Mouse (Mus musculus) thymus, postnatal 10 days (tissue): Measurements from ENCODE around the gene Hmgcll1.

Source experiments
- DNase-seq, 2 experiments: peaks; one replicate each; pipeline ENCODE4 v3.0.0; 2021; ENCODE audit warnings: low spot score in 2 of 2

Hmgcll1 gene

DNA sequence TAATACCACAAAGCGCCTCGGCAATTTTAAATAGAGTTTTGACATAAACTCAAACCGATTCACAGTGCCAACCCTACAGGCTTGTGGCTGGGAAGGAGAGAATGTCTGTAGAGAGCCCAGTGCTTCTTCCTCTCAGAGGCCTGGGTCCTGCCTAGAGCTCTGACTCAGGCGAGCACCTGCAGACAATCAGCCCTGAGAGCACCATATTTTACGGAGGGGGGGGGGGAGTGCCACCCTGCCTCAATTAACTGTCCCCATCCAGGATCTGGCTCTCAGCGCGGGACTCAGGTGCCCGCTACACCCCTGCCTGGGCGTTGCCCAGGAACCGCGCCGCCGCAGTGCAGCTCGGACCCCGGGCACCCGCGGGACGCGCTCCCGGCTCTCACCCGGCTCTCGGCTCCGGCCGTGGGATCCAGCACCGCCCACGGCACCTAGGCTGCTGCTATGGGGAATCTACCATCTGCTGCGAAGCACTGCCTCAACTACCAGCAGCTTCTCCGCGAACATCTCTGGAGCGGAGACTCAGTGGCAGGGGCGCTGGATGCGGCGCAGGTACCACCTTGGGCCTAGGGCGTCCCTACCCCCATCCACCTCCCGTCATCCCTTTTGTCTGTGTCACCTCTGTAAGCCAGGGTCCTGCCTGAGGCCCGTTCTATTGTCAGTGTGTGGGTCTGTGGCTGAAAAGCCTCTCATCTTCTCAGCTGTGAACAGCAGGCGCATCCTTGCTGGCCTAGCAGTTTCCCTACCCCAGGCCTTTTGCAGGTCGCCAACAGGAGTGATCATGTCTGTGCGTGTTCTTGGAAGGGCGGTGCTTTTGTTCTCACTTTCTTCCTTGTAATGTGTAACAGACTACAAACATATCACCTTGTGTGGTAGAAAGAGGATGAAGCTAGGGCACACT, at the start of gene Hmgcll1:
TSS of gene Hmgcll1 (plus strand) at position 225 of the 901 bp plus-strand sequence.
- DNase-seq: peak in 1 of 2 experiments; percentile 3

DNA sequence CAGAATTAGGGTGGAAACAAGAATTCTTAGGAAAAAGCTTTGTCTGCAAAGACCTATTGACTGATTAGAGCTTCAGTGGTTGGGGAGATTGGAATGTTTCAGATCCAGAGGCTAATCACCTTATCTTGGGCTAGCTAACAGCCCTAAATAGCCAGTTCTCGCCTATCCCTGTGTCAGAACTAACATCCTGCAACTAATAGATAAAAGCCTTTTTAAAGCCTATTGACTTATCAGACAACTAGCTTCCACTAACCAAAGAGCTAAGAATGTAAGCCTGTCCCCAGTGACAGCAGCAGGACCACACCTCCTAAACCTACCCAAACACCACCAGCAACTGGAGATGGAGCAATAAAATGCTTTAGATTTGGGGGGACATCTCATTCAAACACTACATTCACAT, 34.6 kb upstream of the Hmgcll1 start:
- no peak for DNase-seq

DNA sequence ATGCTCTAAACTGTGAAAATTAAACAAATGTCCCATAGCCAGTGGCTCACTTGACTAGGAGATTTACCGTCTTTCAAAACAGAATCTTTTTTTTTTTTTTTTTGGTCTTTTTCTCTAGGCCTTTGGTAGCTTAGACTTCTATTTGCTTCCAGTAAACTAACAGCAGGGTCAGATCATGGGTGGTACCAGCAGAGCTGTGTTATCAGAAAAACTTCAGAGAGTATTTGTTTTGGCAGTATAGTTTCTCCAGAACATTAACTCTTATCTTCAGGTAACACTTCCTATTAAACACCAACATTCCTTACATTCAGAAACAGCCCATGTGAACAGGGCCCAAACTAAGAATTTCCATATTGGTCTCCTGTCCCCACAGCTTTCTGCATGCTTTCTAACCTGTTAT, 33.5 kb upstream of the Hmgcll1 start:
- no peak for DNase-seq

DNA sequence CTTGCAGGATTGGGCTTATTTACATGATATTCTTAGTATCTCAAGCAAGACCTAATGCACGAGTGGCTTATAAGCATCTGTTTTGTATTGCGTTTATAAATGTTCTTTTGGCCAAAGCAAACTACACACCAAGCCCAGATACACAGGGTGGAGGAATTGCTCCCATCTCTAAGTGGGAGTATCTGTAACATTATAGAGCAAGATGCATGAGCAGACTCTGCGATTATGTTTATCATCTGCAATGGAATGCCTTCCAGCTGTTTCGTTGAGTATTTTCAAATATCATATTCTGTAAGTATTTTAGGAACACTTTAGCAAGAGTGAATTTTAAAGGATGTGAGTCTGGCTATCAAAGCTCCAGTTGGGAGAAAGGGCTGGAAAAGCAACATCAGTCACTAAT, 25.2 kb upstream of the Hmgcll1 start:
- DNase-seq: no peak

DNA sequence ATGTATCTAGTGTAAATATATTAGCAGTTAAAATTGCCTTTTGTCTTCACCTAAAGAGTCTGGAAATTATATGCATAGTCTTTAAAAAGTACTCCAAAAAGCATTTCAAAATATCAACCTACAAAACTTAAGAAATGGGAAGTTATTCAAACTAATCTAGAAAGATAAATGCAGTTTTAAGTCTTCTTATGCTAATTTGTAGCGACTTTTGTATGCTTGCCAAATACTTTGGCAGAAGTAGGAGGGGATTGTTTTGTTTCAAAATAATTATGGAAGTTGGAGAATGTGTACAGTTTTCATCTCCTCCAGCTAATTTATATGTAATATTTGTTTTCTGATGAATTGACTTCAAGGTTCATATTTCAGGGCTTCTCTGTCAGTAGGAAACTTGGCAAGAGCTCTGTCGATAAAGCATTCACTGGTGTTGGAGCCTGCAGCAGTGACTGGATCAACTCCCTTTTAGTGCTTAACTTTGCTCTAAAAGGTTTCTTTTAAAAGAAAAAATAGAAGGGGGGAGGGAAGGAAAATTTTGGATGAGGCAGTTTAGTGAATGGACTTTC, 15.8 kb upstream of the Hmgcll1 start:
- no peak for DNase-seq

DNA sequence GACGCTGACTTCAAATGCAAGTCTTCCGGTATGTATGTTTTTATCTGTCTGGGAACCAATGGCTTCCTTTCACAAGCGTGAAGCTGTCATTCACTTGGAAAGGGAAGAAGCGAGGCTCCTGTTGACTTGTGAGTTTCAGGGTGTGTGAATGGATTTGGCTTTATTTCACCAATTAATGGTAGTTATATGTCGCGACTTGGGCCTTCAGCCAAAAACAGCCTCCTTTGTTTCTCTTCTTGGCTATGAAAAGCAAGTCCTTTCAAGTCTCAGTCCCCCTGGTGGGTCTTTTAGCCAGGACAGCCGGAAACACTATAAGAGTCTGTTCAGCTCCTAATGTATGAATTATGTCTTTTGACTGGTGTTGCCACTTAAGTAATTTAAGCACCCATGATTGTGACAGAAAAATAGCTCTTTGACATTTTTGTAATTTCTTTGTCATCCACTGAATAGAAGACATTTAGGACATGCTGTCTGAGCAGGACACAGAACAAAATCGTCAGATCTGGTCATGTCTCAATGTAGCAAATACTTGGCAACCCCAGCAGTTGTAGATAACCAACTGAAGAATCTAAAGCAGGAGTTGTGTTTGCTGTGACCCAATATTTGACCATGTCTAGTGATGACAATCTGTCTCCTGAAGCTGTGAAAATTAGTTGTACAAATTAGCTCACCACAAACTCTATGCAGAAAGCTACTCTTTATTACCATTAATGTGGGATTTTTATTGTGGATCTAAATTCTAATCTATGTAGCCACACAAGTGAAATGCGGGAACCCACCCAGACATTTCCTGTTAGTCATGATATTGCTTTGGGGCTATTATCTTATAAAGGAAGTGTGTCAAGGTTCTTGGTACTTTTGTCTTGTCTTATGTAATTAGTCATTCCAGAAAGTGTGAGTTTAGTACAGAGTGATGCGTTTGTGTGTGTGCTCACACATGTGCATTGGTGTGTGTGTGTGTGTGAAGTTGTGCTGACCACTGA, 13.5 kb upstream of the Hmgcll1 start:
- no peak for DNase-seq

DNA sequence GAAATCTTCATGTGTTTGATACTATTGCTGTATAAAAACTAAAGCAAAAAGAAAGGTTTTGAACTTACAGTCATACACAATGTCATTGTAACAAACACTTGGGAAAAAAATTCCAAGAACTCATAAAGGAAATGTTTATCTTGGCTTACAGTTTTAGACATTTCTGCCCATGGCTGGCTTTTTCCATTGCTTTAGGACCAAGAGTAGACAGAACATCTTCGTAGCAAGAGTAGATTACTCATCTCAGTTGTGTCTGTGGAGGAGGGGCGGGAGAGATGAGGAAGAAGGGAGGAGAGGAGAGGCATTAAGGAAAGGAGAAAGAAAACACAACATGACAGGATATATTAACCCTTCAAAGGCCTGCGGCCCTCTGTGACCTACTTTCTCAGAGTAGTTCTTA, 11.6 kb upstream of the Hmgcll1 start:
- no peak for DNase-seq

DNA sequence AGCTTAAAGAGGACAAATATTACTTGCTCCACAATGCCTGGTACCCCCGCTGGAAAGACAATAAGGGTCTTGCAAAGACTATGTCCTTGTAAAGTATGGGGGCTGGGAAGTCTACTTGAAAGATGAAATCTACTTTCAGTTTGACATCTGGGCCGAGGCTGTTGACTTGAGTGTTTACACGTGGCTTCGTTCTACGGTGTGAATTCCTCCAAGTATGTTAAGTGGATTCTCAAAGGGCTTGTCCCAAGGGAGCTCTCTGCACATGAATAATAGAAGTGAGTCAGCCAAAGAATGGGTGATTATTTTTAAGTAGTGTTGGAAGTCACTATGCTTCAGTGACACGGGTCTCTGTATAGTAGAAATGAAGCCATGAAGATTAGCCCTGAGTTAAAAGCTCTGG, 11.0 kb upstream of the Hmgcll1 start:
- no peak for DNase-seq

DNA sequence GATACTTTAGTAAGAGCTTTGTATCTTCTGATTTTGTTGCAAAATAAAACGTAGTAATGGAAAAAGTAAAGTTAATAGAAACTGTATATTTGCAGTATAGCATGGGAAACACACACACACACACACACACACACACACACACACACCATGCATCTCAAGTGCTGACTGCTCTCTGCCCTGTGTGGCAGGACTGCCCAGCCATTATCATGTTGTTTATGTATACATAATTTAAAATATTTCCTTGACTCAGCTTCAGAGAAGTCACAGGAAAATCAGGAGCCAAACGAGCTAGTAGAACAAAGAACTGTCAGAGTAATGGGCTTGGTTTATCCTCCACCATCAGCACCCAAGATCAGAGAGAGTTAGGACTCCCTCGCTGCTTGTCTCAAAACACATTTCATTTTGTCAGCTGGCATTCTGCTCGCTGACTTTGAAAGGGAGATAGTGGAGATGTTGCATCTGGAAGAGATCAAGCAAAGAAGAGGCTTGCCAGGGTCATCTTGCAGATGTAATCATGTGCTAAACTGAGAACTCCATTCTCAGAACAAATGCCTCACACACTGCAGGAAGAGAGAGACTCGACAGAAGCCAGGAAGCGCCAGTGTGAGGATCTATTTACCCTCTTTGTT, 7.2 kb upstream of the Hmgcll1 start:
- DNase-seq: no peak

DNA sequence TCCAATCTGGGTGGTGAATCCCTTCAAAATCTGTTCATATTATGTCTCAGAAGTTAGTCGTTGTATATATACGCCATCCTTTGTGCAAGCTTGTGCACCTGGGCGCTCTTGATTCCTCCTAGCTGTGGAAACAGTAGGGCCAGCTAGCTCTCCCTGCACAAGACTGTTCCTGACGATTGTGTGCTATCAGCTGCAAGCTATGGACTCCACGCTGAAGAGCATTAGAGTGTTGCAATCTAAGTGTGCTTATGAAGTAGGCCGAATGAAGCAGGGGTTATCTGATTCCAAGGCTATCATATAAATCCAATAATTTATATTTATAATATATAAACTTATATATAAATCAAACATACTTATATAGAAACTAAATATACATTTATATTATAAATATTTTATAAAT, 866 bp upstream of the Hmgcll1 start:
- DNase-seq: no peak

DNA sequence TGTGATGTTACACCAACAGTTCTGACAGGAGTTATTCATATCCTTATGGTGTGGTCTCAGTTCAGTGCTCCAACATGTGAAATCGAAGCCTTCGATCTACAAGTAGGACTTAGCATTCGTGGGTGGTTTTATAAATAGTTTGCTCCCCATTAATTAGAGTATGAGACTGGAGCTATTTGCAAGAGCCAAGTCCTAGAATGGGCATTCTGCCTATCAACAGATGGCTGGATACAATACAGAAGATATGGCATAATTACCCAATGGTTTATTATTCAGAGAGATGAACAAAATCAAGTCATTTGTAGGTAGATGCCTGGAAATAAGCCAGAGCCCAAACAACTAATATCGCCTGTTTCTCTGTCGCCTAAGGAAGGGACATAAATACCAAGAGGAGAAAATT, 1.3 kb downstream of the Hmgcll1 start:
- DNase-seq: no peak

DNA sequence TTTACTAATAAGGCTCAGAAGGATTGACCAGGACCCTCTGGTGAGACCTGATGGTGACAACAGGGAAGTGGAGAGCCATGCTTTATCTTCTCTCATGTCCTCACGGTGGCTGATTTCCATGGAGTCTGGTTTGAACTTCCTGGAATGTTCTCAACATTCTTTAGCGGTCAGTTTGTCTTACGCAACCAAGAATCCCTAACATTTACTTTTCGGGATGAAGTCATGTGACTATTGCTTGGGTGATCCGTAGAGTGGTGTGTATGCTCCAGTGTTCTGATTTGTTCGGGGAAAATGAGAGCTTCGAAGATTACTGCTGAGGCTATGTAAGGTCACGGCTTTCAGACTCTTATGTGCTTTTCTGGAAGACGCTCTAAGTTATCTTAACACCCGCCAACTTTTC, 1.9 kb downstream of the Hmgcll1 start:
- no peak for DNase-seq

DNA sequence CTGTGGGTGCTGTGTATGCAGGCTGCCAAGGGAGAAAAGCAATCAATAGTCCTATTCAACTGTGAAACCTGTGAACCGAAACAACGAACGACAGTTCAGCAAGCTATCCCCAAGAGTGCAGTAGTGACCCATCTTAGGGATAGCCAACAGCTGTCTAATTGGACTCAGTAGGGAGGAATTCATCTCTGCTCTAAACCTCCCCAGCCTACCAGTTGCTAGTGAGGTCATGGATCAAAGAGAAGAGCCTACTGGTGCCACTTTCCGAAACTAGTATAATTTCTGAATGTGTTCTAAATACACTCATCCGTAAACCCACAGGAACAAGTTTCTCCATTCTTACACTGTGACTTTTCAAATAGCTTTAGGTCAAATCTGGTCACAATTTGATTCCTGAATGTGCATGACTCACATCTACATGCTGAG, 8.9 kb downstream of the Hmgcll1 start:
- no peak for DNase-seq

DNA sequence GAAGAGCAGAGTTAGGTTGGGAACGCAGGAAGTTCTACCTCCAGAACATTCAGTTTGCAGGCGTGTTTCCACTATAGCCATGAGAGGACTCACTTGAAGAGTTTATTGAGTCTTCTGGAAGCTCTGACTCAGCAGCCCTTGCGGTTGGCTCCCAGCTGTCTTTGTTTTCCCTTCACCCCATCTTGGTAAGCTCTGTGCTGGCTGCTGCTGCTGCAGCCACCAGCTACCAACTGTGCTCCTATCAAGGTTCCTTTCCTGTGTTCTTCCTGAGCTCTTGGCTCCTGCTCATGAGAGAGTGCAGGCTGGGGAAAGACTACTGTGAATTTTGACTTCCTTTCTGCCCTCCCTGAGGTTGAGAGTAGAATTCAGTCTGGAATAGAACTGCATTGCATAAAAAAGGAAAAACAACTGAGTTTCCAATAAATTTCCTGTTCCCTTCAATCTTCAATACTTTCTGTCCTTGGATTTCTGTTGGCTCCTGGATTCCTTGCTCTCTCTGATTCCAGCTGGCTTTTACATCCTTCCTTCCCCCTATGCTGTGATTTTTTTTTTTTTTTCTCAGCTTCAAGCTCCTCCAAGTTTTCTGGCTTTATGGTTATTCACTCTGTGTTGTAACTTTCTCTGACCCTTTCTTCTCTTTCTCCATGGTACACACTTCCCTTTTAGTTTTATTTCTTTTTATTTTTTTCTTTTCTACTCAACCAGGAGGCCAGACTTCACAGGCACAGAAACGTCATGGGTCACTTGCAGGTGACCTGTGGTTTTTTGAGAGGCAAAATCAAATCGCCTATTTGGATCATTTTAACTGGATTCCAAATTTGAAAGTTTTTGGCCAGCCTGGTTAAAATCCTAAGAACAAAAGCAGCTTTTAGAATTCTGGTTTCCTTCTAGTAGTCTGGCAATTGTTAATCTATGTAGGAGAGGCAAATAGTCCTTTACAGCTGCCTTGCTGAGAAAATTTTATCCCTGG, 9.9 kb downstream of the Hmgcll1 start:
- no peak for DNase-seq

DNA sequence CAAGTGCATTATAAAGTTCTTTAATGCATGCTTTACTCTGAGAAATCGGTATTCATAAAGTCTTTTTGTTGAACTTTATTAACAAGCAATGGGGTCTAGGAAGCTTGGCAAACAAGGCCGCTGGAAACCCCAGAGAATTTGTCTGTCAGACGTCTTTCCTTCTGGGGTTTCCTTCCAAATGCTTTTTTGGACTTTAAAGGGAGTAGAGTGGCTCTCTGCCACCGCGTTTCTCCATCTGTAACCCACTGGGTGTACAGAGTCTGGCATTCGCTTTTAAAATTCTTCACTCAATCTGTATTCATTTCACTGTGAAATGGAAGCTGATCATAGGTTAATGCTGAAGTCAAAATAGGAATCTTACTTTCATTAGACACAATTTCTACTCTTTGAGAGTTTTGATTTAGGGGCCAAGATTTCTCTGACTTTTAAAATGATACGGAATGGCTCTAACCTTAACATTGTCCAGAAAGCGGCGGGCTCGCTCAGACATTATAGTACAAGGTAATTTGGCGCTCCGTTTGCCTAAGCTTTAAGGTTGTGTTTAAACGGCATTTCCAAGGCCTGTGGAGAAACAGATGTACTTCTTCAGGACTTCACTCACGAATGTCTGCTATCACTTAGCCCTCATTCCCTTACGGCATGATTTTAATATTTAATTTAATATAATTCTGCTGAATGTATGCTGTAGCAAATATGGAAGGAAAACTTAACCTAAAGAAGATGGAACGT, 15.0 kb downstream of the Hmgcll1 start:
- DNase-seq: no peak

DNA sequence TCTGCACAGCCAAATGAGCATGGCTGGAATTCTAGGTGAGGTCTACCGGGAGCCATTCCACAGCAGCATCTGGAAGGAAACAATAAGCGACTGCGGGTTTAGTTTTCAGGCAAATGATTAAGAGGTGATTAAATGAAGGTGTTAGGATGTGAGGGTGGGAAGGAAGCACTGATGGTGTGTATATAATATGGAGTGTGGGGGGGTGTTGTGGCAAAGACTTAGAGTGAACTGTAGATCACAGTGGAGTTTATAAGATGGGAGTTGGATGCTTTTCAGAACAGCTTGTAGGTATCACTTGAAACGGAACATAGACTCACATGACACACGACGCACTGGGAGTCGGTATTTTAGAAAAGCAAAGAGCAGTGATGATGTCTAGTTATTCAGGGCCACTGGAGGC, 20.4 kb downstream of the Hmgcll1 start:
- no peak for DNase-seq

DNA sequence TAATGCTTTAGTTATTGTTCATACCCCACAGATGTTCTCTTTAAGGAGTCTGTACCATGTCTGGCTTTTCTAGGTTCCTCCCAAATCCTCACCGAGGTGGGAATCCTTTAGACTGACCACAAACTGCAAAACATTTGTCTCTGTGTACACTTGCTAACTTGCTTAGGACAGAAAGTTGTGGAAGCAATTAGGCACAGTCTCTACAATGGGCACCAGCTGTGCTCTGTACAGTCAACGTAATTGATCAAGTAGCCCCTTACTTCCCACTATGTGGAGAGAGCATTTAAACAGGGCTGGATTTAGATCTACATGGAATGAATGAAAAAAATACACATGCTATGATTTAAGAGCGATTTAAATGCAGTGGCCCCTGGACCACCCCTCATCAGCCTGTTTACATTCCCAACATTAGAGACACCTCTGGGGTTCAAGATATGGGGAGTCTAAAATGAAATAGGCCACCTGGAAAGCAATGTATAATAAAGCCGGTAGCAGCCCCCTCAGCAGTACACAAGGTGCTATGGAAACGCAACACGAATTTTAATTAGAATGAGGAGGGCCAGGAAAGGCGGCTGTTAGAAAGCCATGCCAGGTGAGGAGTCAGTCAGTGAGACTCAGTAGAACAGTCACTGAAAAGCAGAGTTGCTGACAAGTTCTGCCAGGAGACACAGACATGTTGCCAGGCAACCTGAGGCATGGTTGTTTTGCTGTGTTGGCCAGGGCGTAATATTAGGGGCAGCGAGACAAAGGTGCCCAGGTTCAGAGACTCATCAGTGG, 23.9 kb downstream of the Hmgcll1 start:
- no peak for DNase-seq

DNA sequence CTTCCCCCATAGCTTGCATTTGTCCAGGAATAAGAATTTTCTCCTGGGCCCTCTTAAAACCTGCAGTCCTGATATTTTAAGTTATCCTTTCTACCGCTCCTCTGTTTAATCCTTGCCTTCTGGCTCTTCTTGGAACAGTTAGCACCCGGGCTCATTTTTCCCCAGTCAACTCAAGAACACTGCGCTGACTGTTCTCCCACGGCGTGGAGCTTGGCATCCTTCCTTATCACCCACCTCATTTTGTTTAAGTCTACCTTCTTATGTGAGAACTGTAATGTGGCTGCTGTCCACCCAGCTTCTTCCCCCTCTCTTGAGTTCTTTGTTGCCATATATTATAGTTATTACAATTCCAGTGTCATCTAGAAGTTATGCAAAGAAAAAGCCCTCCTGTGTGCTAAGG, 25.1 kb downstream of the Hmgcll1 start:
- DNase-seq: no peak

DNA sequence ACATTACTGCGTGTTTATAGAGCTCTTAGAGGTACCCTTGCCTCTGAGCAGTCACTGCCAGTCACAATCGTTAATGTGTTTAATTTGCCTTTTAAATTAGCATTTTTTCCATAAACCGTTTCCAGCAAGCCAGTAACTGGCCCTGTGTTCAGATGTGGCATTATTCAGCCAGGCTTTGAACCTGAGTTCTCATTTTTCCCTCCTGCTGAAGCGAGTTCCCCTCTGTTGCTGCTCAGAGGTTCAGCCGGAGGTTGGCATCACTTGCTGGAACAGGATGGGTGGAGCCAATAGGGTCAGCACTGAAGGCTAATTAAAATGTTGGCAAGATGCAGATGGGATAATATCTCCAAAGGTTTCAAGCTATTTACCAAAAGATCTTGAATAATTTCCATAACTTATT, 28.7 kb downstream of the Hmgcll1 start:
- no peak for DNase-seq
